Mouse (Mus musculus) olfactory bulb, adult 2 months (tissue): ENCODE results near the gene Mrgprx1. TPM values are rescaled to one million over a fixed set of nuclear protein-coding genes. Genes with fewer than 3 reads are reported as not detected.

Source experiments
- H3K27ac ChIP-seq: fragments of 200-500 bp; 2 replicates; pipeline ENCODE4 v1.5.1; 2012; ENCODE audit warnings: low read depth, low read length; ENCODE audit not compliant: insufficient read depth
- H3K4me1 ChIP-seq: fragments of 200-500 bp; 2 replicates; pipeline ENCODE4 v1.6.1; 2012; ENCODE audit warnings: low read length; ENCODE audit not compliant: control insufficient read depth, insufficient read depth
- H3K4me3 ChIP-seq: fragments of 200-500 bp; 2 replicates; pipeline ENCODE4 v1.5.1; 2012; ENCODE audit warnings: mild to moderate bottlenecking, low read depth, low read length, moderate library complexity; ENCODE audit not compliant: insufficient read depth
- CTCF ChIP-seq: fragments of 200-500 bp; IDR thresholded peaks from 2 replicates; pipeline ENCODE4 v1.5.1; 2012; ENCODE audit warnings: low read depth, mild to moderate bottlenecking, low read length, moderate library complexity; ENCODE audit not compliant: insufficient read depth
- POLR2A ChIP-seq: fragments of 200-500 bp; IDR thresholded peaks from 2 replicates; pipeline ENCODE4 v1.6.1; 2012; ENCODE audit warnings: mild to moderate bottlenecking, low read depth, low read length, moderate library complexity; ENCODE audit not compliant: insufficient read depth
- WGBS: fragments of 180-500 bp; shearing (Covaris S2); methylation state at CpG from one replicate; pipeline ENCODE4 v1.1.7; 2018; 5-methylcytosine and 5-hydroxymethylcytosine counted together
- polyA plus RNA-seq: library from polyadenylated mRNA; stranded (reverse); fragments of >200 nt; gene quantifications from 2 replicates; pipeline ENCODE4 v1.2.4, GENCODE M21; 2012; ENCODE audit warnings: low replicate concordance; ENCODE audit not compliant: missing spikeins, insufficient read depth, insufficient read length

Mrgprx1 gene
- not detected in 2 replicates for polyA plus RNA-seq

- Histone ChIP-seq H3K4me3 (no peak within 1 kb of the TSS), H3K27ac (no peak within 1 kb of the TSS), H3K4me1 (no peaks in the 10 kb centered on the region)
- WGBS: 91% methylated on average over 3 of the region's 3 CpGs
- TF ChIP-seq CTCF: no peak
- no peak for TF ChIP-seq POLR2A
Measured at GRCm38 (mm10) chr7:48027497-48027896, at the start of gene Mrgprx1. Mrgprx1 (minus strand) TSS chr7:48027597.

GRCm38 (mm10) chr7:48075521-48075920, 48.1 kb upstream of the Mrgprx1 start:
- no peak overlapping the region for H3K27ac ChIP-seq
- H3K4me3 ChIP-seq: no peak overlapping the region
- H3K4me1 ChIP-seq: no peaks in the 10 kb centered on the region
- TF ChIP-seq CTCF: no peak
- no peak for TF ChIP-seq POLR2A

- H3K4me3 ChIP-seq: no peak overlapping the region
- WGBS: 87% methylated on average over 4 of the region's 4 CpGs
- no peaks in the 10 kb centered on the region for H3K4me1 ChIP-seq
- no peak overlapping the region for H3K27ac ChIP-seq
- TF ChIP-seq POLR2A (no peak), CTCF (no peak)
Measured at GRCm38 (mm10) chr7:48046475-48047185, 19.2 kb upstream of the Mrgprx1 start.

GRCm38 (mm10) chr7:48044046-48044445, 16.6 kb upstream of the Mrgprx1 start:
- Histone ChIP-seq H3K4me1 (no peaks in the 10 kb centered on the region), H3K4me3 (no peak overlapping the region), H3K27ac (no peak overlapping the region)
- 68% methylated on average over 1 of the region's 1 CpGs for WGBS
- no peak for TF ChIP-seq CTCF
- TF ChIP-seq POLR2A: no peak

GRCm38 (mm10) chr7:48017874-48018273, 9.5 kb downstream of the Mrgprx1 start:
- Histone ChIP-seq H3K27ac (no peak overlapping the region), H3K4me3 (no peak overlapping the region), H3K4me1 (no peaks in the 10 kb centered on the region)
- TF ChIP-seq POLR2A (no peak), CTCF (no peak)
- WGBS: 40% methylated on average over 2 of the region's 2 CpGs

- Histone ChIP-seq H3K4me1 (no peaks in the 10 kb centered on the region), H3K27ac (no peak overlapping the region), H3K4me3 (no peak overlapping the region)
- WGBS: 69% methylated on average over 3 of the region's 3 CpGs
- TF ChIP-seq POLR2A (no peak), CTCF (no peak)
Measured at GRCm38 (mm10) chr7:47995689-47996088, 31.7 kb downstream of the Mrgprx1 start.

- H3K4me3 ChIP-seq: no peak overlapping the region
- 35% methylated on average over 1 of the region's 1 CpGs for WGBS
- no peak for TF ChIP-seq POLR2A
- TF ChIP-seq CTCF: no peak
- no peak overlapping the region for H3K27ac ChIP-seq
- no peaks in the 10 kb centered on the region for H3K4me1 ChIP-seq
Measured at GRCm38 (mm10) chr7:47986752-47987151, 40.6 kb downstream of the Mrgprx1 start.

GRCm38 (mm10) chr7:47981995-47982394, 45.4 kb downstream of the Mrgprx1 start, which contains the start of gene Mrgpra4:
Mrgpra4 (minus strand) TSS chr7:47982095.
- H3K27ac ChIP-seq: no peak within 1 kb of the TSS
- WGBS: 42% methylated on average over 1 of the region's 1 CpGs
- TF ChIP-seq CTCF (no peak), POLR2A (no peak)
- H3K4me1 ChIP-seq: no peaks in the 10 kb centered on the region
- H3K4me3 ChIP-seq: no peak within 1 kb of the TSS

Other genes with a start within 250 kb of the Mrgprx1 start
- not detected in 2 replicates for gene Mrgpra4, start 45.5 kb downstream of the Mrgprx1 start, polyA plus RNA-seq
- not detected in 2 replicates for gene Mrgprb5, start 141.4 kb upstream of the Mrgprx1 start, polyA plus RNA-seq
- gene Mrgprb4, start 171.7 kb upstream of the Mrgprx1 start, polyA plus RNA-seq: not detected in 2 replicates